Mouse (Mus musculus): ENCODE measurements at regions not wholly inside any gene's neighbourhood (a gene's known extent, or its start where the extent isn't known, plus 50 kb on each side); places are given as distances from the start of the nearest gene placed in this dataset.

DNA sequence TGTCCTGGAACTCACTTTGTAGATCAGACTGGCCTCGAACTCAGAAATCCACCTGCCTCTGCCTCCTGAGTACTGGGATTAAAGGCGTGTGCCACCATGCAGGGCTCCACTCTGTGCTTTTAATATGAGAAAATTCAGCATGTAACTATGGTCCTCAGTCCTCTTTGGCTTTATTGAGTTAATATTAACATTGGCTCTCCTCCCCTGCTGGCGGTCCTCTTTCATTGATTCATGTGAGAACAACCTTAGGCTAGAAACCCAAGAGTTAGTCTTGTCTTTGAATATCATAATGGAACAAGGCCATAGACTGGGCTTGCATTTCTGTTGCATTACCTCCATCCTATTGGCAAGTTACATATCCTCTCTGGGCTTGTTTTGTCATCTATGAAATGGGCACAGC lies 216.1 kb upstream of the Gmds start:
- Histone ChIP-seq H3K4me3 (replicated peaks; ENCODE audit: control insufficient read depth, low read depth, low read length) (no peak overlapping the region), H3K4me1 (ENCODE audit: control insufficient read depth, insufficient read depth, low read length) (no peaks in the 10 kb centered on the region), H3K27ac (ENCODE audit: control insufficient read depth, insufficient read depth, low read depth, low read length, poor library complexity) (no peak overlapping the region)
- TF ChIP-seq CTCF (IDR thresholded peaks at IDR 0.05; ENCODE audit: control insufficient read depth, insufficient read depth, low read length) (no peak), POLR2A (IDR thresholded peaks at IDR 0.05; ENCODE audit: borderline replicate concordance, control insufficient read depth, low read depth, low read length) (no peak)
- WGBS: 82% methylated on average over 3 of the region's 3 CpGs

DNA sequence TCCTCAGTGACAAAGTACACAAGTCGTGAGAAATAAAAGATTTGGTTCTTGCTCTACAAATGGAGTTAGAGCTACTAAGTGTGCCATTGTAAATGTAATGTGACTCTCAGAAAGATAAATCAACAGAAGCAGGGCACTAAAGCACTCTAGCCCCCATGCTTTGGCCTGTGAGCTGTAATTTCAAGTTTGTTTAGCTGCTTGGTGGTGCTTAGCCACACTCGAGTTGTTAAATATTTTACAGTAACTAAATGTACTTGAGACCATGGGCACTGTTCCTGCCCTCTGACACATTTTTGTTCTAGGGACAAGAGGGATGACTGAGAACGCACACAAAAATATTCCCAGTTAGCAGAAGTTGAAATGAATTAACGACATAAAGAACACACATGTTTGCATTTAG lies 214.6 kb upstream of the Gmds start:
- H3K4me1 ChIP-seq (ENCODE audit: control insufficient read depth, insufficient read depth, low read length): no peaks in the 10 kb centered on the region
- H3K4me3 ChIP-seq (replicated peaks; ENCODE audit: control insufficient read depth, low read depth, low read length): no peak overlapping the region
- 74% methylated on average over 4 of the region's 4 CpGs for WGBS
- no peak overlapping the region for H3K27ac ChIP-seq (ENCODE audit: control insufficient read depth, insufficient read depth, low read depth, low read length, poor library complexity)
- TF ChIP-seq POLR2A (IDR thresholded peaks at IDR 0.05; ENCODE audit: borderline replicate concordance, control insufficient read depth, low read depth, low read length) (no peak), CTCF (IDR thresholded peaks at IDR 0.05; ENCODE audit: control insufficient read depth, insufficient read depth, low read length) (no peak)

GRCm38 (mm10) chr13:32550113-32550512 lies 211.6 kb upstream of the Gmds start:
- no peak for TF ChIP-seq CTCF (IDR thresholded peaks at IDR 0.05; ENCODE audit: control insufficient read depth, insufficient read depth, low read length)
- TF ChIP-seq POLR2A (IDR thresholded peaks at IDR 0.05; ENCODE audit: borderline replicate concordance, control insufficient read depth, low read depth, low read length): no peak
- Histone ChIP-seq H3K4me1 (ENCODE audit: control insufficient read depth, insufficient read depth, low read length) (no peaks in the 10 kb centered on the region), H3K27ac (ENCODE audit: control insufficient read depth, insufficient read depth, low read depth, low read length, poor library complexity) (no peak overlapping the region), H3K4me3 (replicated peaks; ENCODE audit: control insufficient read depth, low read depth, low read length) (no peak overlapping the region)
- 88% methylated on average over 3 of the region's 3 CpGs for WGBS

GRCm38 (mm10) chr13:32547126-32547525 lies 208.6 kb upstream of the Gmds start:
- Histone ChIP-seq H3K4me3 (replicated peaks; ENCODE audit: control insufficient read depth, low read depth, low read length) (no peak overlapping the region), H3K27ac (ENCODE audit: control insufficient read depth, insufficient read depth, low read depth, low read length, poor library complexity) (no peak overlapping the region), H3K4me1 (ENCODE audit: control insufficient read depth, insufficient read depth, low read length) (no peaks in the 10 kb centered on the region)
- no peak for TF ChIP-seq CTCF (IDR thresholded peaks at IDR 0.05; ENCODE audit: control insufficient read depth, insufficient read depth, low read length)
- whole genome bisulfite sequencing: 80% methylated on average over 7 of the region's 7 CpGs

- H3K4me3 ChIP-seq (replicated peaks; ENCODE audit: control insufficient read depth, low read depth, low read length): no peak overlapping the region
- H3K4me1 ChIP-seq (ENCODE audit: control insufficient read depth, insufficient read depth, low read length): no peaks in the 10 kb centered on the region
- WGBS: 43% methylated on average over 7 of the region's 7 CpGs
- TF ChIP-seq CTCF (IDR thresholded peaks at IDR 0.05; ENCODE audit: control insufficient read depth, insufficient read depth, low read length): no peak
- no peak for TF ChIP-seq POLR2A (IDR thresholded peaks at IDR 0.05; ENCODE audit: borderline replicate concordance, control insufficient read depth, low read depth, low read length)
- H3K27ac ChIP-seq (ENCODE audit: control insufficient read depth, insufficient read depth, low read depth, low read length, poor library complexity): no peak overlapping the region
These were observed 206.6 kb upstream of the Gmds start for GRCm38 (mm10) chr13:32544986-32545740.

GRCm38 (mm10) chr13:32541611-32542010 lies 203.1 kb upstream of the Gmds start:
- TF ChIP-seq CTCF (IDR thresholded peaks at IDR 0.05; ENCODE audit: control insufficient read depth, insufficient read depth, low read length) (no peak), POLR2A (IDR thresholded peaks at IDR 0.05; ENCODE audit: borderline replicate concordance, control insufficient read depth, low read depth, low read length) (no peak)
- Histone ChIP-seq H3K4me3 (replicated peaks; ENCODE audit: control insufficient read depth, low read depth, low read length) (no peak overlapping the region), H3K27ac (ENCODE audit: control insufficient read depth, insufficient read depth, low read depth, low read length, poor library complexity) (no peak overlapping the region), H3K4me1 (ENCODE audit: control insufficient read depth, insufficient read depth, low read length) (no peaks in the 10 kb centered on the region)
- WGBS: 87% methylated on average over 1 of the region's 1 CpGs

DNA sequence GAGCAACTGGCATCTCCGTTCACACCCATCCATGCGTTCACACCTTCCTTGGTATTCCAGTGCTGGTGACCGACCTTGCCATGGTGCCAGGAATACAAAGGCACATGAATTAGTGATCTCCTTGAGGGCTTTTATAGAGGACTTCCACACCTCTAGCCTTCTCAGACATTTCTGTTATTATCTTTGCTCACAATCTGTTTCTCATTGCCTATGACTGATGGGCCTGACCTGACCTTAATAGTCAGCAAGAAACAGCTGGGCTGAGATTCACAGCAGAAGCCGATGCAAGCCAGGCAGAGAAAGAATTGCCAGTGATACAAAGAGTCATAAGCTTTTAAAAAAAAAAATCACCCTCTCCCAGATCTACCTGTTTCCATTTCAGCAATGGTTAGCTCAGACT lies 197.7 kb upstream of the Gmds start:
- Histone ChIP-seq H3K4me3 (replicated peaks; ENCODE audit: control insufficient read depth, low read depth, low read length) (no peak overlapping the region), H3K4me1 (ENCODE audit: control insufficient read depth, insufficient read depth, low read length) (no peaks in the 10 kb centered on the region), H3K27ac (ENCODE audit: control insufficient read depth, insufficient read depth, low read depth, low read length, poor library complexity) (no peak overlapping the region)
- WGBS: 89% methylated on average over 4 of the region's 4 CpGs
- TF ChIP-seq CTCF (IDR thresholded peaks at IDR 0.05; ENCODE audit: control insufficient read depth, insufficient read depth, low read length): no peak
- no peak for TF ChIP-seq POLR2A (IDR thresholded peaks at IDR 0.05; ENCODE audit: borderline replicate concordance, control insufficient read depth, low read depth, low read length)

GRCm38 (mm10) chr13:32535602-32536001 lies 197.1 kb upstream of the Gmds start:
- Histone ChIP-seq H3K27ac (ENCODE audit: control insufficient read depth, insufficient read depth, low read depth, low read length, poor library complexity) (no peak overlapping the region), H3K4me3 (replicated peaks; ENCODE audit: control insufficient read depth, low read depth, low read length) (no peak overlapping the region), H3K4me1 (ENCODE audit: control insufficient read depth, insufficient read depth, low read length) (no peaks in the 10 kb centered on the region)
- TF ChIP-seq CTCF (IDR thresholded peaks at IDR 0.05; ENCODE audit: control insufficient read depth, insufficient read depth, low read length) (no peak), POLR2A (IDR thresholded peaks at IDR 0.05; ENCODE audit: borderline replicate concordance, control insufficient read depth, low read depth, low read length) (no peak)
- 82% methylated on average over 4 of the region's 4 CpGs for WGBS

Measured in bone marrow, adult 2 months (tissue).